Mouse (Mus musculus) kidney, postnatal 10 days (tissue): ENCODE measurements around the gene Prss2.
"Not testable (repeated sequence)": the region's sequence is repeated elsewhere in the genome, so short reads cannot be mapped to it uniquely, and the experiment has no call there.

ENCODE experiments used
- DNase-seq: peaks from one replicate; pipeline ENCODE4 v3.0.0; 2021; ENCODE audit warnings: mixed read lengths

Prss2 gene

DNA sequence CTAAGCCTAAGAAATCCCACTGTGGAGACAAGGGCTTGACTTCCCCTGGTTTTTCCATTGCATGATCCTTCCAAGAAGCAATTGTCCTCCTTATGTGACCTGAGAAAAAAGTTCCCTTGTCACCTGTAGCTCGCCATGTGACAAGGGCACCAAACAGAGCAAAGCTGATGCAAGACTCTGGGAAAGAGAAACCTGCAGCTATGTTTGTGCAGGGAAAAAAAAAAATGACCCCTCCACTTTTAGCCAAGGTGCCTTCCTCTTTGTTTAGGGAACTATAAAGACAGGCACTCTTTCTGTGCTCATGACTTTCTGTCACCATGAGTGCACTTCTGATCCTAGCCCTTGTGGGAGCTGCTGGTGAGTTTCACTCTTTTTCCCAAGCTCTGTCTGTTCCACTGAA, at the start of gene Prss2:
Gene Prss2 (plus strand): TSS at position 301 of the 400 bp plus-strand sequence.
- no peak for DNase-seq

DNA sequence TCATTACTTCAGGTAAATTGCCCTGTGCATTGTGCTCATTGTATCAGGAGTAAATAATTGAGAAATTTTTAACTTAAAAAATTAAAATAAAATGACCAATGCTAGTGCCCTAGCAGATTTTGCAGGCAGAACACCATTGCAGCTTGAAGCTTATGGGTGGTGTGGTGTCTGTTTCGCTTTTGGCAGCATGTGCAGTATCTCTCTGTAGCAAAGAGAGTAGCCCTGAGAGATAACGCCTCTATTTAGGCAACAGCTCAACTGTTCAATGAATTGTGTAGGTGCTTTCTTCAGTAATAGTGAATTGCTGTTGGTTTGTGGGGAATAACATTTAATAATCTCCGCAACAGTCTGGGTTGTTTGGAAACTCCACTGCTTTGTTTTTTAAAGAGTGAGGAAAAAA, 22.2 kb upstream of the Prss2 start:
- DNase-seq, result no peak

DNA sequence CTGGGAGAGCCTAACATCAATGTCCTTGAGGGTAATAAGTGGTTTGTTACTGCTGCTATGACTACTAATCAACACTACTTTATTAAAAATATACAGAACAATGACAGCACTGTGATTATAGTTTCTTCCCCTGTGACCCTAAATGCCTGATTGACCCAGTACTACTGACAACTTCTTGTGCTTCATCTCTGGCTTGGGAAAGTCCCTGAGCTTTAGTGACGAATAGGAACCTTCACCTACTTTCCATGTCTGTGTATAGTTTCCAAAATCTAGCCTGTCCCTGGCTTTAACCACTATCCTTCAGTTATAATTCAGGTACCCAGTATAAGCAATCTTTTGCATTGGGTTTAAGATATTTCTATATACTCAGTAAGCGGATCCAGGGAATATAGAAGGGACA, 16.7 kb upstream of the Prss2 start:
- DNase-seq, result no peak

GRCm38 (mm10) chr6:41505323-41505722, 16.3 kb upstream of the Prss2 start:
- DNase-seq, result no peak

GRCm38 (mm10) chr6:41518017-41518524, 3.5 kb upstream of the Prss2 start:
- DNase-seq, result no peak

DNA sequence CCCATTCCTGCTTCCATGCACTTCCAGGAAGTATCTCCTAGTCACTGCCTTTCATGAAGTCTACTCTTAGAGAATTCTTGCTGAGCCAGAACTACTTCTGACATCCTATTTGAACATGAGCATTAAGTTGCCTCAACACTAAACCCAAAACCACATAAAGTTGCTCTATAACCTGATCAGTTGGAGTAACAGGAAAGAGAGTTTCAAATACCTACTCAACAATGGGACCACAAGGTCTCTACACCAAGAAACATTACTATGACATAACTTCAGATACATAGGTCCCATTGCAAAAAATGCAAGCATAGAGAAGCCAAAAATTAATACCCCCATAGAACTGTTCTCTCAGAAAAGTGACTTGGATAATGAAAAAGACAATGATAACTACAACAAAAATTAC, 4.9 kb downstream of the Prss2 start:
- DNase-seq, result no peak

DNA sequence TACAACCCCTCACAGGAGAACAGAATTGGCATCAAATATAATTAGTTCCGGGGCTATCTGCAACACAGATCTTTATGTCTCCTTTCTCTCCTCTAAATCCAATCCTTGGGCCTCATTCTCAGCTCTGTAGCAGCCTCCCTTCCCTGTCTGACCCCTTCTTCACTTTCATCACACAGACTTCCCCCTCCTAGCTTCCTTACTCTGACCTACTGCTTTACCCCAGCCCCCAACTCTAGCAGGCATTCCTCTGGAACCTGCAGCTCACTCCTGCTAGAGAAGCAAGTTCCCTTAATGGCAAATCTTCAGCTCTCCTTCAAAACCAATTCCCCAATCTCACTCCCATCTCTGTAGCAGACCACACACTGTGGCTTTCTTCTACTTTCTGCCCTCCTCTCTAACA, 5.8 kb downstream of the Prss2 start:
- DNase-seq, result no peak

GRCm38 (mm10) chr6:41529987-41530386, 8.4 kb downstream of the Prss2 start:
- DNase-seq, result peak; percentile 21

- DNase-seq, result no peak
These were observed 10.6 kb downstream of the Prss2 start for GRCm38 (mm10) chr6:41532181-41532580.

DNA sequence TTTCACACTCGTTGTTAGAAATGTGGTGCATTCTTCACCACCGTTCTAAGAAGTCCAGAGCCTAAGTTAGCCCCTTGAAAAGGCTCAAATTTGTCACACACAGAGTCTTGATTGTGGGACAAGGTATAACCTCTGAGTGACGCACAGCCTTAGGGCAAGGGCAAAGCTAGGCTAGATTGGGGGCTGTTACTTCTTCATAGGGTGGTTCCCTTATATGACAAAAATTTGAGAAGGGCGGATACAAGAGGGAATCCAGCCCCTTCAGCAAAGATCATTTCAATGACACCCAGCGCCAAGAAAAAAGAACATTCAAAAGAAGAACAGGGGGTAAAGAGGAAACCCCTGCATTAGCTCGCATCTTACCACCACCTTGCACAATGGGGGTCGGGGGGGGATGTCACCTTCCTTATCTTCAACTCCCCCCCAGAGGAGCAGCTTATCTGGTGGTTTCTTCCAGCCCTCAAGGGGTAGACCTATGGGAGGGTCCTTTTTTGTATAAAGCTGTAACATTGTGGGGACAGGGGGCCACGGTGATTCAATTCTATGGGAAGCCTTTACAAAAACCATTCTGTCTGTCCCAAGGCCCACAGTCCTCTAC, 11.2 kb downstream of the Prss2 start:
- DNase-seq, result no peak

GRCm38 (mm10) chr6:41537376-41537775, 15.8 kb downstream of the Prss2 start:
- DNase-seq, result no peak

GRCm38 (mm10) chr6:41538296-41538695, 16.7 kb downstream of the Prss2 start:
- not testable (repeated sequence) for DNase-seq

GRCm38 (mm10) chr6:41540746-41541145, 19.2 kb downstream of the Prss2 start:
- DNase-seq, result no peak

DNA sequence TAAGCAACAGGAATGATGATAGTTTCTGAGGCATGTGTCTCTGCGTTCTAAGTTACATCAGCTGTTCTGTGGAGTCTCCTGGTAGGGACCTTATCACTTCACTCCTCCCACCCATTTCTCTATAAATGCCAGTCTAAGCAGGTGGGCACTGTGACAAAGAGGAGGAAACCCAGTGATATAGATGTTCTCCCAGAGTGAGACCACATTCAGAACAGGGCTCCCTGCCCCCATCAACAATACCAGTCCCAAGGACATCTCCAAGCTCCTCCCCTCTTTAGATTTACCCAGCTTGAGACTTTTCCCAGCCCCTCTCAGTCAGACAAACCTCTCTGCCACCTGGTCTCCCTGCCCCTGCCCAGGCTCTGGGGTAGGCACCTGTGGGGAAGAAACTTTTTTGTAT, 20.2 kb downstream of the Prss2 start:
- DNase-seq, result no peak

GRCm38 (mm10) chr6:41542983-41543382, 21.4 kb downstream of the Prss2 start:
- no peak for DNase-seq

DNA sequence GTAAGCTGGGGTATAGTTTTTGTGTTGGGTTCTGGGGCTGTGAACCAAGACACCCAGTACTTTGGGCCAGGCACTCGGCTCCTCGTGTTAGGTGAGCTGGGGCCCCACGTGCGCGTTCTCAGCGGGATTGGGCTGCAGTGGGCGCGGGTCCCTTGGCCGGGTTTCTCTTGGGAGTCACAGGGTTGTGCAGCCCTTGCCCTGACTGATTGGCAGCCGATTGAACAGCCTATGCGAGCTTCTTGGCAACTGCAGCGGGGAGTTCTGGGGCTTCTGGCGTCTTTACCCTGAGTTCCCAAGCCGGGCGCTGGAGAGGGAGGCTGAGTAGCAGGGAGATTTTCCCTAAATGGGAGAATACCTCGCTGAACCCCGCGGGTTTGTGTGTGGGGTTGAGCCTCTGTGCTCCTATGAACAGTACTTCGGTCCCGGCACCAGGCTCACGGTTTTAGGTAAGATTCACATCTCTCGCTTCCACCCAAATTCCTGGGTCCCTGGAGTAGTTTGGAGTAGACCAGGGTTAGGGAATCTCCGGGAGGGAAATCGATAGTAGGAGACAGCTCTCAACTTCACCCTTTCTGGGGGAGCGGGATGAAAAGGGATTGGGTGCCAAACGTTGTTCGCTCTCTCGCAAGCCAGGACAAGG, 21.9 kb downstream of the Prss2 start:
- DNase-seq, result no peak

DNA sequence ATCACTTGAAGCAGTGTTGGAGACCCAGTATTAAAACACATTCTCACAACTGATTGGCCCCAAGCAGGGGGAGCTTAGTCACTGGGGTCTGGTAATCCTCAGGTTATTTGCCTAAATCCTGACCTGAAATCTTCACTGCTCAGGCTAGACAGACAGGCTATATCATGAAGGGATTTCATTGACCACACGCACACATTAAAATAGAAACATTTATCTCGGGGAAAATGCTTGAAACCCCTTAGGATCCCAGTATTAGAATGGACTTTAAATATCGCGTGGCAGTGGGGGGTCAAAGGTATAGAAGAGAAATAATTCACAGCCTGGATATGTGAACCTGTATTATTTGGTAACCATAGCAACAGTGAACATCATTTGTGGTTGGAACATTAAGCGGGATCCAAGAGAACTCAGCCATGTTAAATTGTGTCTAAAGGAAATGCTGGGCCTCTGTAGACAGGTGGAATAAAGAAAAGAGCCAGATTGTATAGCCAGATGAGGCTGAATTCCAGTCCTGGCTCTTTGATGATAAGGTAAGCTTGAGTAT, 22.9 kb downstream of the Prss2 start:
- no peak for DNase-seq

- DNase-seq, result no peak
These were observed 23.7 kb downstream of the Prss2 start for GRCm38 (mm10) chr6:41545266-41545665.

GRCm38 (mm10) chr6:41547056-41547650, 25.6 kb downstream of the Prss2 start:
- no peak for DNase-seq

DNA sequence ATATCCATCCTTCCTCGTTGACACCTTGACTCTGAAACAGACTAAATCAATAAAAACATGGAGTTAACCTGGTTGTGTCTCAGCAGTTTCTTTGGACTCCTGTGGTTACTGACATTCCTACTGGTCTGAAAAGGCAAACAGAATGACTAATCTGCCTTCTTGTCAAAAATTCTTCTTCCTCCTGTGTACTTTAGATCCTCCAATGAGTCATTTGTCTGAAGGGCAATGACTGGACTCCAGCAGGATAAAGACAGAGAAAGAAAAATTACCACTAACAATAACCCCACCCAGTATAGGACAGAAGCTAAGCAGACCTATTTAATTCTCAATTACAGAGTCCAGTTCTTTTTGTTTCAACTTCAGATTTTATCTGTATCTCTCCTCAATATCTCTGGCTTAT, 26.7 kb downstream of the Prss2 start:
- DNase-seq, result no peak

GRCm38 (mm10) chr6:41553356-41554010, 31.9 kb downstream of the Prss2 start:
- DNase-seq, result no peak

DNA sequence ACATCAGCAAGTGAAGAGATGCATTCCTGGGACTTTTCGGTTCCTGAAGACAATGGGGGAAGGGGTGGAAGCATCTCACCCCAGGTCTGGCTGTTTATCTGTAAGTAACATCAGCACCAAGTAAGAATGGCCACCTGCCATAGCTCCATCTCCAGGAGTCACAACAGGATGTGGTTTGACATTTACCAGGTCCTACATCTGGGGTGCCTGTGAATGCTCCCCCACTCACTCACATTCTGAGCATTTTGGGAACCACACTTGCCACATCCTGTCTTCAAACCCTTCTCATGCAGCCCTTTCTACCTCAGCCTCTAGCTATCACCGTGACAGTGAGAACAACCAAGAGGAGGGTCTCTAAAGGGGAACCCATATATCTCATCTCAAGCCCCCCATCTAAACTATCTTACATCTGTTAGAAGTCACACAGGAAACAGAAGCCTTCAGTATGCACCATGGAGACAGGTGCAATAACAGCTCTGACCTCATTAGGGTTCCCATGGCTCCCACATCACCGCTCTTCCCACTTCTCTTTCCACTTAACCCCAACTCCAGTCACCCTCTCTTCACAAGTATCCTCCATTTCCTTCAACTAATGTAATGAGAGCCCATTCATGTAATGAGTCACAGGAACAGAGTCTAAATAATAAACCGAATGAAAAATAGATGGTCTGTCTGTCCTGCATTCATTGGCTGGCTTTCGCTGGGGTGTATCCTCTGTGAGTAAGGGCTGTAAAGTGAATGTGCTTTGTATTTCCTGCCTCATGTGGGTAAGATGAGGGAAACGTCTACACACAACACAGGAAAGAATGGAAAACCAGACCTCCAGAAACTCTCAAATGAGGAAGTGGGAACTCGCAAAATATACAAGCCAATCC, 32.9 kb downstream of the Prss2 start:
- no peak for DNase-seq
